Comparison of ENCODE assay signal across 8 mouse cellular contexts in genomic region chr8:84846094-84846721, GRCm38 (mm10). TPM values are rescaled to one million over a fixed set of nuclear protein-coding genes. Genes with fewer than 3 reads are reported as not detected.
DNase-seq lines count a peak whose midpoint lies in the region; ATAC-seq lines count a peak whose summit lies in the region.

No protein-coding gene starts in this region.

- peak overlapping the region; percentile 80 for H3K4me2 ChIP-seq in forebrain, embryonic 14.5 days (ENCODE audit: low read length)
- H3K4me2 ChIP-seq in liver, embryonic 12.5 days, result peak overlapping the region; percentile 88

- H3K27ac ChIP-seq in forebrain, embryonic 14.5 days (ENCODE audit: low read depth, low read length), result peak overlapping the region; percentile 80
- peak overlapping the region; percentile 87 for H3K27ac ChIP-seq in liver, embryonic 12.5 days

- WGBS in forebrain, embryonic 14.5 days, result under 1% methylated on average over 30 of the region's 30 CpGs
- WGBS in liver, embryonic 12.5 days (ENCODE audit: insufficient replicate concordance), result under 1% methylated on average over 30 of the region's 30 CpGs

- peak; percentile 45 for DNase-seq in left cerebral cortex, postnatal 4 days
- no peak for DNase-seq in left cerebral cortex, adult 8-10 months (ENCODE audit: low spot score in 2 of 2)
- peak; percentile 42 for DNase-seq in brain, adult 2 months (ENCODE audit: low read depth, low spot score)
- no peak for DNase-seq in forebrain, embryonic 14.5 days (ENCODE audit: low spot score)
- DNase-seq in ovary, postnatal 14 days (ENCODE audit: low spot score), result no peak
- DNase-seq in Muller cell, postnatal 12 days (ENCODE audit: inconsistent ontology term), result no peak
- DNase-seq in right cerebral cortex, postnatal 4 days, result no peak

- peaks cover 17% of the 10 kb centered on the region for H3K4me1 ChIP-seq in forebrain, embryonic 14.5 days (ENCODE audit: control insufficient read depth, insufficient read depth, low read length)
- peaks cover 61% of the 10 kb centered on the region for H3K4me1 ChIP-seq in liver, embryonic 12.5 days

- H3K9ac ChIP-seq in forebrain, embryonic 14.5 days (ENCODE audit: low read length), result peak overlapping the region; percentile 98
- peak overlapping the region; percentile 88 for H3K9ac ChIP-seq in liver, embryonic 12.5 days

- peak overlapping the region; percentile 96 for H3K4me3 ChIP-seq in forebrain, embryonic 14.5 days (ENCODE audit: low read depth, low read length)
- peak overlapping the region; percentile 97 for H3K4me3 ChIP-seq in liver, embryonic 12.5 days

- peaks cover 47% of the 10 kb centered on the region for H3K36me3 ChIP-seq in forebrain, embryonic 14.5 days (ENCODE audit: control insufficient read depth, insufficient read depth, low read length)
- H3K36me3 ChIP-seq in liver, embryonic 12.5 days, result peaks cover 49% of the 10 kb centered on the region

- no peaks in the 10 kb centered on the region for H3K9me3 ChIP-seq in forebrain, embryonic 14.5 days (replicated peaks; ENCODE audit: control insufficient read depth, low read length)
- H3K9me3 ChIP-seq in liver, embryonic 12.5 days (replicated peaks), result no peaks in the 10 kb centered on the region

- H3K27me3 ChIP-seq in forebrain, embryonic 14.5 days (replicated peaks; ENCODE audit: control insufficient read depth, insufficient read depth, low read length), result no peaks in the 10 kb centered on the region
- no peaks in the 10 kb centered on the region for H3K27me3 ChIP-seq in liver, embryonic 12.5 days (replicated peaks)

- intact Hi-C loops in left cerebral cortex, postnatal 4 days (cut with DNase I), result no loop called here

- ATAC-seq in forebrain, embryonic 14.5 days, result peak; percentile 38; the same call in 1 of the 2 replicates
- peak; percentile 41 for ATAC-seq in liver, embryonic 12.5 days

RNA-seq across cellular contexts. Expression of gene Calr, which starts 0.5 kb away (rescaled TPM):
- 100 to 1,000 TPM; 528 to 548 TPM for total RNA-seq in left cerebral cortex, postnatal 4 days (2021)
- total RNA-seq in left cerebral cortex, adult 8-10 months (2022), result 100 to 1,000 TPM; 333 to 426 (median 383) TPM
- polyA plus RNA-seq in forebrain, embryonic 14.5 days (2014; fragmentation: Nextera tagmentation; extraction: Ambion mirVana), result 514 and 606 TPM in 2 replicates
- polyA plus RNA-seq in liver, embryonic 12.5 days (2016; fragmentation: Nextera tagmentation; extraction: Ambion mirVana), result 590 and 610 TPM in 2 replicates

RNA-seq across cellular contexts. Expression of gene Rad23a, which starts 5.7 kb away (rescaled TPM):
- total RNA-seq in left cerebral cortex, postnatal 4 days (2021), result 10 to 100 TPM; 44.1 to 49.7 TPM
- total RNA-seq in left cerebral cortex, adult 8-10 months (2022), result 10 to 100 TPM; 72.4 to 90.1 (median 79.4) TPM
- 87.3 and 88.1 TPM in 2 replicates for polyA plus RNA-seq in forebrain, embryonic 14.5 days (2014; fragmentation: Nextera tagmentation; extraction: Ambion mirVana)
- polyA plus RNA-seq in liver, embryonic 12.5 days (2016; fragmentation: Nextera tagmentation; extraction: Ambion mirVana), result 274 and 281 TPM in 2 replicates

RNA-seq across cellular contexts. Expression of gene Farsa, which starts 10.6 kb away (rescaled TPM):
- total RNA-seq in left cerebral cortex, postnatal 4 days (2021), result 10 to 100 TPM; 86.2 to 90.4 TPM
- 10 to 100 TPM; 39.6 to 48.5 (median 43.7) TPM for total RNA-seq in left cerebral cortex, adult 8-10 months (2022)
- polyA plus RNA-seq in forebrain, embryonic 14.5 days (2014; fragmentation: Nextera tagmentation; extraction: Ambion mirVana), result 92.3 and 102 TPM in 2 replicates
- 96.3 and 98.6 TPM in 2 replicates for polyA plus RNA-seq in liver, embryonic 12.5 days (2016; fragmentation: Nextera tagmentation; extraction: Ambion mirVana)

RNA-seq across cellular contexts. Expression of gene Gadd45gip1, which starts 14.9 kb away (rescaled TPM):
- total RNA-seq in left cerebral cortex, postnatal 4 days (2021), result 10 to 100 TPM; 18.4 to 18.9 TPM
- total RNA-seq in left cerebral cortex, adult 8-10 months (2022), result 10 to 100 TPM; 23.3 to 28.4 (median 24.7) TPM
- 35.2 and 41.3 TPM in 2 replicates for polyA plus RNA-seq in forebrain, embryonic 14.5 days (2014; fragmentation: Nextera tagmentation; extraction: Ambion mirVana)
- 69.9 and 71.0 TPM in 2 replicates for polyA plus RNA-seq in liver, embryonic 12.5 days (2016; fragmentation: Nextera tagmentation; extraction: Ambion mirVana)

RNA-seq across cellular contexts. Expression of gene Dand5, which starts 23.6 kb away (rescaled TPM):
- total RNA-seq in left cerebral cortex, postnatal 4 days (2021), result 1 to 10 TPM; 4.9 to 5.5 TPM
- 1 to 10 TPM; 8.4 to 9.7 (median 8.9) TPM for total RNA-seq in left cerebral cortex, adult 8-10 months (2022)
- polyA plus RNA-seq in forebrain, embryonic 14.5 days (2014; fragmentation: Nextera tagmentation; extraction: Ambion mirVana), result 8.6 and 9.4 TPM in 2 replicates
- 3.4 and 4.3 TPM in 2 replicates for polyA plus RNA-seq in liver, embryonic 12.5 days (2016; fragmentation: Nextera tagmentation; extraction: Ambion mirVana)

Comparison
In these comparisons a context has a peak if more than half of its experiments do, and no peak if none do; other contexts are left out.
1. DNase-seq: peak in left cerebral cortex, postnatal 4 days (single experiment) and brain, adult 2 months (single experiment); none in left cerebral cortex, adult 8-10 months (0 of 2), forebrain, embryonic 14.5 days (single experiment), ovary, postnatal 14 days (single experiment), Muller cell, postnatal 12 days (single experiment) and right cerebral cortex, postnatal 4 days (single experiment).